Mouse (Mus musculus) bone marrow macrophage, adult 2 months (primary cell): ENCODE data around the gene Stx12. TPM values are rescaled to one million over a fixed set of nuclear protein-coding genes. Genes with fewer than 3 reads are reported as not detected.

Experiments
- H3K27ac ChIP-seq: 2 replicates; pipeline ENCODE4 v1.5.1; 2012; ENCODE audit warnings: low read depth, low read length; ENCODE audit not compliant: insufficient read depth
- H3K4me1 ChIP-seq: 2 replicates; pipeline ENCODE4 v1.6.1; 2012; ENCODE audit warnings: low read length; ENCODE audit not compliant: control insufficient read depth, insufficient read depth
- H3K4me3 ChIP-seq: 2 replicates; pipeline ENCODE4 v1.5.1; 2012; ENCODE audit warnings: mild to moderate bottlenecking, low read length, moderate library complexity; ENCODE audit not compliant: insufficient read depth
- CTCF ChIP-seq: IDR thresholded peaks from 2 replicates; pipeline ENCODE4 v1.5.1; 2012; ENCODE audit warnings: low read depth, mild to moderate bottlenecking, low read length, moderate library complexity
- POLR2A ChIP-seq: IDR thresholded peaks from 2 replicates; pipeline ENCODE4 v1.6.1; 2012; ENCODE audit warnings: mild to moderate bottlenecking, low read depth, low read length, borderline replicate concordance
- polyA plus RNA-seq: library from polyadenylated mRNA; stranded (reverse); fragments of >200 nt; gene quantifications from 2 replicates; pipeline ENCODE4 v1.2.4, GENCODE M21; 2012; ENCODE audit not compliant: missing spikeins, insufficient read depth, insufficient read length

Gene Stx12
- polyA plus RNA-seq, 1 experiment, result 78.3 TPM

DNA sequence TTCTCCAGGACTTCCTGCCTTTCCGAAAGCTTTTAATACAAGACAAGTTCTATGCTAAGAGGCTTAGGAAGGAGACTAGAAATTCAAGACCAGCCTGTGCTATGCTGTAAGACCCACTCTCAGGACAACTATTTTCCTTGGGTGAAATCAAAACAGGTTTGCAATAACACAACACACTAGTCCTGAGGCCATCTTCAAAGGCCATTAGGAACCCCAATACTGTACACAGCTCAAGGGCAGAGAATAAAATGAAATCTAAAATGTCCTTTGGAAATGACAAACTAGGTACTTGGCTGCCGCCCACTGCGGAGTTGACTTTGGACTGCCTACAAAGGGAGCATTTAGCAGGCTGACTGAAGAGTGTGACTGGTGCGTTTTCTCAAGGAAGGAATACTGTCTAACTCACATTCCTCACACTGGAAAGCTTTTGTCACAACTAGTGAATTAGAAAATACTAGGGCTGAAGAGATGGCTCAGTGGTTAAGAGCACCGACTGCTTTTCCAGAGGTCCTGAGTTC lies 21.6 kb upstream of the Stx12 start:
- Histone ChIP-seq H3K4me3 (no peak overlapping the region), H3K27ac (no peak overlapping the region), H3K4me1 (no peaks in the 10 kb centered on the region)
- no peak for TF ChIP-seq CTCF
- TF ChIP-seq POLR2A, result no peak

DNA sequence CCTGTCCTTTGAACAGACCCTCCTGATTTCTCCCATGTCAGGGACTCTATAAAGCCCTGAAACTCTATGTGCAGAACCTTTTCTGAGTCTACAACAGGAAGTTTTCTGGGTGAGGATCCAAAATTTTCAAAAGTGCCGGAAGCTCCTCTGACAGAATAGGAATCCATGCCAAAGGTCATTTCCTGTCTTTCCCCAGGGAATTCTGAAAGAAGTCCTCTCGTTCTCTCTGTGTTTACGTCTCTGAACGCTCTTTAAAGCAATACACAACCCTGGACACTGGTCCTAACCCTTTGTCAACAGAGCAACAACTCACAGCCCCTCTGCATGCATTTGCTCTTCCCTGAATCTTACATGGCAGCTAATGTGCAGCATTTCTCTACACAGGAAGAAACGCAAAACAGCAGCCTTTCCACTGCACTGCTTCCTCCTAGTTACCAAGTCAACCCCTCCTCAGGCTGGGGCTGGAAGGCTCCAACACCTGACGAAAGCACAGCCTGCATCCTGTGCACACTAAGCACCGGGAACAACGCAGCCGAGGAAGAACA lies 20.5 kb upstream of the Stx12 start:
- no peak overlapping the region for H3K4me3 ChIP-seq

DNA sequence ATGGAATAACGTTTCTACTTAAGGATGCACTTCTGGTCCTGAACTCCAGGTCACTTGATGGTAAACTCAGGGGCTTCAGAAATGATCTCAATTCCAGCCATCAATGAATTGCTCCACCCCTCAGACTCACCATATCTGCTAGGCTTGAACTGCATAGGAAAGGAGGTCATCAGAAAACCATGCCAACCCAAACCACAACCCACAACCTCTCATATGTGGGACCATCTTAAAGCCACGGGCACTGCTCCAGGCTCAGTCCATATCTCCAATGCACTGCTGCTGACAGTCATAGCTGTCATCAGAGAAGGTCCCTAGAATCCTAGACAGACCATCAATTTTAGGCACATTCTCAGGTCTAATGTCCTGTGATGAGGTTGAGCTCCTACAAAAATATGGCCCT lies 19.8 kb upstream of the Stx12 start:
- Histone ChIP-seq H3K4me3 (no peak overlapping the region), H3K27ac (no peak overlapping the region), H3K4me1 (no peaks in the 10 kb centered on the region)
- no peak for TF ChIP-seq POLR2A
- TF ChIP-seq CTCF, result no peak

More for the DNA sequence above, 20.5 kb upstream of the Stx12 start:
- H3K27ac ChIP-seq, result no peak overlapping the region
- H3K4me1 ChIP-seq, result no peaks in the 10 kb centered on the region
- TF ChIP-seq POLR2A (no peak), CTCF (no peak)

DNA sequence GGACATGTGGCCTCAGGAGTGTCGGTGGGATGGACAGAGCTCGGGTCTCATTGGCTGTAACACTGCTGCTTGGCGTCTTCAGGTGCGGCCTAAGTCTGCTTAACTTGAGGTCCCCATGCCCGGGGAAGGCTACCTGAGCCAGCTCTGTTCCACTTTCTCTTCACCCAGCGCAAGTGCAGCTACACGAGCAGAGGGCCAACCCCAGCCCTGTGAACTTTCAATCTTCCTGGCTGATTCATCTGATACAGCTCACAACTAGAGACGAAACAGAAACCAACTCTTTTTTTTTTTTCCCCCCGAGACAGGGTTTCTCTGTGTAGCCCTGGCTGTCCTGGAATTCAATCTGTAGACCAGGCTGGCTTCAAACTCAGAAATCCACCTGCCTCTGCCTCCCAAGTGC lies 13.9 kb upstream of the Stx12 start:
- no peak overlapping the region for H3K4me3 ChIP-seq
- H3K27ac ChIP-seq, result no peak overlapping the region
- no peaks in the 10 kb centered on the region for H3K4me1 ChIP-seq
- TF ChIP-seq POLR2A (no peak), CTCF (no peak)

DNA sequence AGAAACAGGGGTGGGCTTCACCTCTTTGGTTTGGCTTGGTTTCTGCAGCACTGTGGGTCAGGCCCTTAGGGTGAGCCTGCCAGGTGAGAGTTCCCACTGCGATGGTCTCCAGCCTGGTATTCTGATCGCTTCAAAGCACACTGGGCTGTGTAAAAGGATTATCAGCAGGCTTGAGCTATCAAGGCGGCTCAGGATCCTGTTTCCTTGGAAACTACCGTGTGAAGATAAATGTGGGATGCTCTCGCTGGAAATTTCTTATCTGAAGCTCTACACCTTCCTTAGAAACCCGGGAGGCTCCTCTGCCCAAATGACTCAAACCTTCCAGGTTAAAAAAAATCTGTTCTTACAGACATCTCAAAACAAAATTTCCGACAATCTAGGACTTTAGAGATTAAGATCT lies 10.1 kb upstream of the Stx12 start:
- TF ChIP-seq CTCF (no peak), POLR2A (no peak)
- Histone ChIP-seq H3K4me1 (no peaks in the 10 kb centered on the region), H3K4me3 (no peak overlapping the region), H3K27ac (no peak overlapping the region)

DNA sequence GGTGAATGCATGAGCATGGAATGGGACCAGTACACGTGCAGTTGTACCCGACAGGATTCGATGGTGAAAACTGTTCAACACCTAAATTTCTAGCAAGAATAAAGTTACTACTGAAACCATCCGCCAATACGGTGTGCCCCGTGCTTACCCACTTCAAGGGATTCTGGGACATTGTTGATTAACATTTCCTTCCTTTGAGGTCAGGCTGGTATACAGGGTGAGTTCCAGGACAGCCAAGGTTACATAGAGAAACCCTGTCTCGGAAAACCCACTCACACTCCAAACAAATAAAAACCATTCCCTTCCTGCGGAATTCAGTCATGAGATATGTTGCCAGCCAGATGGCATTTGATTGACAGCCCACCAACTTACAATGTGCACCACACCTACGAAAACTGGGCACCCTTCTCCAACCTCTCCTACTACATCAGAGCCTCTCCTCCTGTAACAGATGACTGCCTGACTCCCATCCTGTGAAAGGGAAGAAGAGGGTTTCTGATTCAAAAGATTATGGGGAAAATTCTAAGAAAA lies 600 bp upstream of the Stx12 start:
- peaks cover 19% of the 10 kb centered on the region for H3K4me1 ChIP-seq
- H3K27ac ChIP-seq, result peak overlapping the region; percentile 17; the same call in 1 of the 2 replicates
- H3K4me3 ChIP-seq, result peak overlapping the region; percentile 93
- TF ChIP-seq POLR2A (no peak), CTCF (no peak)

DNA sequence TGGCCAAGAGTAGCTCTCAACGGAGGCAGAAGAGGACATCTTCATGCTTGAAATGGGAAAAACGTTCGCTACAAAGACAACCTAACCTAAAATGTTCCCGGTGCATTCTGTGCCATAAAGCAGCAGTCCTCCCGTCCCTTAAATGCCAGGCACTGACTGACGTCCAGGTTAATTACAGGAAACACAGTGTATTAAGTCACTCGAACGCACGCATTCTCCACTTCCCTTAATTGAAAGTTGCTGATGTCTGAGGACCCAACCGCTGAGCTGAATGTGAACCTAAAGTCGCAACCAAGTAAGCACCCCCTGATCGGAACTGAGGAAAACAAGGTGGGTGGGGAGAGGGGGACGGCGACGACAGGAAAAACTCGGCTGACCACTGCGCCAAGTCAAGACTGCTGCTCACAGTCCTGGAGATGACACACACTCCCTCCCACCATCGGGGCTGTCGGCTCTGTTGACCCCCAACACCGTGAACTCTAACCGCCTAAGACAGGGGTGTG lies 697 bp downstream of the Stx12 start:
- TF ChIP-seq POLR2A (no peak), CTCF (no peak)
- Histone ChIP-seq H3K4me3 (peak overlapping the region; percentile 93), H3K27ac (peak overlapping the region; percentile 91), H3K4me1 (peaks cover 21% of the 10 kb centered on the region)

DNA sequence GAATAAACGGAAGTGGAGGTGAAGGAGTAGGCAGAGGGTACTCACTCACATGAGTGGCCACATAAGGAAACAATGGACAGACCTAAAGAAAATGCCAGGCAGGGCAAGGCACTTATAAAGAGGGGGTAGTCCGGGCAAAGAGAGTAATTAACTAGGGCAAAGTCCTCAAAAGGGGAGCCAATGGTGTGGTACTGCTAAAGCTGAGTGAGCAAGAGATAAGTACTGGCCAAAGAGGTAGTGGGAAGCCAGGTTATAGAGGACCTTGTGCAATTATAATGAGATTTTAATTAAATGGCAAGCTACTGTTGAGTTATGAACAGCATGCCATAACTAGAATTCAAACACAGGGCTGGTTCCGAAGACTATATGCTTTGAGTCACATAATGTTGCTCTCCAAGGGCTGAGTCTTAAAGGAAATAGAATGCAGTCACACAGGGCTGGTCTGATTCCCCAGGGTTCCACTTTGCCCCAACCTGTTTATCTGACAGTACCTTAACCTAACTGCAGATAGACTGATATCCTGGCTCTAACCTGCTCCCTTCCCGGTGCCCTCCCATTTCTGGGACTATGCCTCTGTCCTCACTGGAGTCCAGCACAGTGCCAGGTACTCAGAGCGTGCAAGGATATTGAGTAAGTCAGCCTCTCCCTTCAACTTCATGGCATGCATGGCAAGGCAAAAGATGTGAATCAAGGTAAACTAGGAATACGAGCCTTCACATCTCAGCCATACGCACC lies 9.8 kb downstream of the Stx12 start:
- no peak for TF ChIP-seq POLR2A
- TF ChIP-seq CTCF, result no peak
- Histone ChIP-seq H3K27ac (no peak overlapping the region), H3K4me1 (peaks cover 28% of the 10 kb centered on the region), H3K4me3 (no peak overlapping the region)

DNA sequence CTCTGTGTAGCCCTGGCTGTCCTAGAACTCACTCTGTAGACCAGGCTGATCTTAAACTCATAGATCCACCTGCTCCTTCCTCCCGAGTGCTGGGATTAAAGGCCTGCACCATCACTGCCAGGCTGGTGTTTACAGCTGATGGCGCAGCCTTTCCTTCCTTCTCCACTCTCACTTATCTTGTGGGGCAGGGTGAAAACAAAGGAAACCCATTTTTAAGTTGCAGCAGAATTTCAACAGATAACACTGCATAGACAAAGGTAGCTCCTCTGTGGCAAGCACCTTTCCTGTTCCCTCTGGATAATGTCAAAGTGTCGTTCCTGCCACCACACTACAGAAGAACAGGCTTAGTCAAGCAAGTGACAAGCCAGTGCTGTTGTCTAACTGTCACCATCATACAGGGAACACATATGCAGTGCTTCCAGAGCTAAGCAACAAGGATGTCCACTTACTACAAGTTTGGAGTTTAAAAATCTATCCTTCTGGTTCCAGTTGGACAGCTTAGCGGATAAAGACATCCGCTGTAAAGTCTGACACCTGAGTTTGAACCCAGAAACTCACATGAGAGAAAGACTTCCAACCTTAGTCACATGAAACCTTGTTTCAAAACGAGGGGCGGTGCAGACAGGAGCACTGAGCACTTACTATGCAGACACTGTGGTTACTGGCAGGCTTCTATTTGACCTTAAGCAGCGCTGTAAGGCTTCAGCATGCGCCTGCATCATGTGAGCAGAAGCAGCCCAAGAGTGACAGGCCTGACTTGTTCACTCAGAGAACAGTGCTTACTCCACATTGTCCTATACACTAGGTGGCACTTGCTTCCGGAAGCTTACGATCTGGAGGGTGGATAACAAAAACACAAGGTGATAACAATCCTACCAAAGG lies 10.6 kb downstream of the Stx12 start:
- no peak overlapping the region for H3K4me3 ChIP-seq
- H3K4me1 ChIP-seq, result peaks cover 28% of the 10 kb centered on the region
- no peak overlapping the region for H3K27ac ChIP-seq
- no peak for TF ChIP-seq CTCF
- no peak for TF ChIP-seq POLR2A
